Mouse (Mus musculus): Measurements from ENCODE around the gene Chrm1.
"Not testable (repeated sequence)": the region's sequence is repeated elsewhere in the genome, so short reads cannot be mapped to it uniquely, and the experiment has no call there.

The Chrm1 gene

GRCm38 (mm10) chr19:8716767-8717475 lies 53.3 kb downstream of the Chrm1 start:
- no peak for DNase-seq (ENCODE audit: low read depth, low spot score)

- DNase-seq (ENCODE audit: low read depth, low spot score), result peak; percentile 73
These were observed 54.8 kb downstream of the Chrm1 start for GRCm38 (mm10) chr19:8718357-8718756.

GRCm38 (mm10) chr19:8719037-8719436 lies 55.4 kb downstream of the Chrm1 start:
- not testable (repeated sequence) for DNase-seq (ENCODE audit: low read depth, low spot score)

- no peak for DNase-seq (ENCODE audit: low read depth, low spot score)
These were observed 57.8 kb downstream of the Chrm1 start for GRCm38 (mm10) chr19:8721378-8721777.

GRCm38 (mm10) chr19:8722021-8722420 lies 58.4 kb downstream of the Chrm1 start:
- no peak for DNase-seq (ENCODE audit: low read depth, low spot score)

GRCm38 (mm10) chr19:8722559-8722906 lies 58.9 kb downstream of the Chrm1 start:
- DNase-seq (ENCODE audit: low read depth, low spot score), result no peak

- peak; percentile 99 for DNase-seq (ENCODE audit: low read depth, low spot score)
These were observed 59.5 kb downstream of the Chrm1 start, which contains the start of gene Slc3a2 for GRCm38 (mm10) chr19:8722907-8723573. Gene Slc3a2 (minus strand): TSS chr19:8723369.

- DNase-seq (ENCODE audit: low read depth, low spot score), result no peak
These were observed 60.2 kb downstream of the Chrm1 start for GRCm38 (mm10) chr19:8723574-8724346.

GRCm38 (mm10) chr19:8724392-8724791 lies 60.8 kb downstream of the Chrm1 start:
- DNase-seq (ENCODE audit: low read depth, low spot score), result no peak

GRCm38 (mm10) chr19:8725081-8725613 lies 61.6 kb downstream of the Chrm1 start:
- DNase-seq (ENCODE audit: low read depth, low spot score), result no peak

GRCm38 (mm10) chr19:8726609-8727390 lies 63.2 kb downstream of the Chrm1 start:
- no peak for DNase-seq (ENCODE audit: low read depth, low spot score)

- DNase-seq (ENCODE audit: low read depth, low spot score), result no peak
These were observed 64.0 kb downstream of the Chrm1 start for GRCm38 (mm10) chr19:8727495-8728114.

- not testable (repeated sequence) for DNase-seq (ENCODE audit: low read depth, low spot score)
These were observed 64.9 kb downstream of the Chrm1 start for GRCm38 (mm10) chr19:8728335-8729099.

Measured in forelimb bud, embryonic 11.5 days (tissue).